Mouse (Mus musculus) heart, postnatal 14 days (tissue): ENCODE measurements around the gene Ube2cbp. TPM values are rescaled to one million over a fixed set of nuclear protein-coding genes. Genes with fewer than 3 reads are reported as not detected.

ENCODE experiments used
- DNase-seq, 2 experiments: peaks; one replicate each; pipeline ENCODE4 v3.0.0; 2021 to 2022
- intact Hi-C: fragments of 180-260 bp; cut with DNase I; formaldehyde crosslinking; loops from one replicate; pipeline ENCODE4 v1.15.1; 2025
- total RNA-seq, 2 experiments: library from RNA; stranded (reverse); gene quantifications; 2 replicates each; pipeline ENCODE4 v1.2.3; 2021

Ube2cbp gene
- total RNA-seq, 2 experiments from 2014 or later = 0.86 to 1.7 TPM

GRCm38 (mm10) chr9:86334357-86334756, 130.4 kb downstream of the Ube2cbp start:
- intact Hi-C loops = no loop called here
- DNase-seq = no peak

GRCm38 (mm10) chr9:86330591-86330990, 134.2 kb downstream of the Ube2cbp start:
- intact Hi-C loops = no loop called here
- DNase-seq = no peak

- DNase-seq = no peak
- intact Hi-C loops = no loop called here
Observed at GRCm38 (mm10) chr9:86328270-86328669, 136.5 kb downstream of the Ube2cbp start.

GRCm38 (mm10) chr9:86327341-86327740, 137.4 kb downstream of the Ube2cbp start:
- no peak for DNase-seq
- intact Hi-C loops = no loop called here

- no peak for DNase-seq
- intact Hi-C loops = no loop called here
Observed at GRCm38 (mm10) chr9:86324772-86325171, 140.0 kb downstream of the Ube2cbp start.

GRCm38 (mm10) chr9:86319516-86320140, 145.1 kb downstream of the Ube2cbp start:
- DNase-seq = no peak
- intact Hi-C loops = no loop called here

GRCm38 (mm10) chr9:86315700-86316099, 149.1 kb downstream of the Ube2cbp start:
- DNase-seq = no peak
- intact Hi-C loops = no loop called here

- DNase-seq = no peak
- intact Hi-C loops = no loop called here
Observed at GRCm38 (mm10) chr9:86308616-86309015, 156.1 kb downstream of the Ube2cbp start.

- intact Hi-C loops = no loop called here
- no peak for DNase-seq
Observed at GRCm38 (mm10) chr9:86306556-86306955, 158.2 kb downstream of the Ube2cbp start.

GRCm38 (mm10) chr9:86301407-86301806, 163.3 kb downstream of the Ube2cbp start:
- intact Hi-C loops = no loop called here
- DNase-seq = no peak

GRCm38 (mm10) chr9:86298596-86298995, 166.2 kb downstream of the Ube2cbp start:
- intact Hi-C loops = no loop called here

GRCm38 (mm10) chr9:86298131-86298530, 166.6 kb downstream of the Ube2cbp start:
- DNase-seq = no peak
- intact Hi-C loops = no loop called here

More at GRCm38 (mm10) chr9:86298596-86298995, 166.2 kb downstream of the Ube2cbp start:
- no peak for DNase-seq

GRCm38 (mm10) chr9:86296683-86297638, 167.8 kb downstream of the Ube2cbp start:
- intact Hi-C loops = no loop called here
- DNase-seq = no peak

GRCm38 (mm10) chr9:86287570-86287954, 177.2 kb downstream of the Ube2cbp start:
- DNase-seq = no peak
- intact Hi-C loops = no loop called here

- intact Hi-C loops = no loop called here
- no peak for DNase-seq
Observed at GRCm38 (mm10) chr9:86286830-86287569, 177.8 kb downstream of the Ube2cbp start.

- intact Hi-C loops = no loop called here
- DNase-seq = no peak
Observed at GRCm38 (mm10) chr9:86282555-86282954, 182.2 kb downstream of the Ube2cbp start.

- intact Hi-C loops = no loop called here
- no peak for DNase-seq
Observed at GRCm38 (mm10) chr9:86281147-86281467, 183.6 kb downstream of the Ube2cbp start.

- intact Hi-C loops = no loop called here
- DNase-seq = no peak
Observed at GRCm38 (mm10) chr9:86280461-86281146, 184.1 kb downstream of the Ube2cbp start.

- DNase-seq = no peak
- intact Hi-C loops = no loop called here
Observed at GRCm38 (mm10) chr9:86269541-86269940, 195.2 kb downstream of the Ube2cbp start.

GRCm38 (mm10) chr9:86266658-86267057, 198.1 kb downstream of the Ube2cbp start:
- DNase-seq = no peak
- intact Hi-C loops = no loop called here
